Mouse (Mus musculus) T-cell, adult 2 months (primary cell): ENCODE data around the gene Cyp24a1.

Experiments
- DNase-seq: peaks from one replicate; pipeline ENCODE4 v3.0.0; 2022; ENCODE audit warnings: low spot score

The Cyp24a1 gene

GRCm38 (mm10) chr2:170497091-170497566 lies at the start of gene Cyp24a1:
Gene Cyp24a1 (minus strand): TSS chr2:170497145.
- no peak for DNase-seq

DNA sequence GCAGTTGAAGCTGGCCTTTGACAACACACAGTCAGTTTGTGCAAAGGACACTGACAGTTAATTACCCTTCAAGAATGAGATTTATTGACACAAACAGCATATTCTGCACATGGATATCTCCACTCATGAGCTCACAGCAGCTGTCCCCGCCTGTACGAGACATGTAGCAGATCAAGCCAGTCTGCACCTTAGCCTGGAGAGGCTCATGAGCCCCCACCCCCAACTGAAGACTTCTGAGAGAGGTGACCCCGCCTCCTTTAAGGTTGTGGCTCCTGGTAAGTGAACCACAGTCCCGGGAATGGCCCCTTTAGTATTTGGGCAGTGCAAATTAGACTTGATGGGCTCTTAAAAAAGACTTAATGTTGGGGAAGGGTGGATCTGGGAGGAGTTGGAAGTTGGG lies 48.8 kb upstream of the Cyp24a1 start:
- no peak for DNase-seq

DNA sequence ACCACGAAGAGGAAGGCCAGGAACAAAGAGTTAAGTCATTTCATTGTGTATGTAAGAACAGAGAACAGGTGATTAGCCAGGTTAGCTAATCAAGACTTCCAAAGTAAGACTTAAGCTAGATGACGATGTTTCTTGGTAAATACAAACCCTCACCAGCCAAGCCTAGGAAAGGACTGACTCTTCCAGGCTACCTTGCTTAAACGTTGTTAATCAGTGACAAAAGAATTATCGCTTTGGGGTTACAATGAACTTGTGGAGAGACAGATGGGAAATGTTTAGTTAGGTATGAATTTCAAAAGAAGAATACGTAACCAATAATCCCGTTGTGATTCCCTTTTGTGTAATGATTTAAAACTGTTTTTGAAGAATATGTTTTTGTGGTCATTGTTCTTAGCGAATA lies 48.0 kb upstream of the Cyp24a1 start:
- no peak for DNase-seq

DNA sequence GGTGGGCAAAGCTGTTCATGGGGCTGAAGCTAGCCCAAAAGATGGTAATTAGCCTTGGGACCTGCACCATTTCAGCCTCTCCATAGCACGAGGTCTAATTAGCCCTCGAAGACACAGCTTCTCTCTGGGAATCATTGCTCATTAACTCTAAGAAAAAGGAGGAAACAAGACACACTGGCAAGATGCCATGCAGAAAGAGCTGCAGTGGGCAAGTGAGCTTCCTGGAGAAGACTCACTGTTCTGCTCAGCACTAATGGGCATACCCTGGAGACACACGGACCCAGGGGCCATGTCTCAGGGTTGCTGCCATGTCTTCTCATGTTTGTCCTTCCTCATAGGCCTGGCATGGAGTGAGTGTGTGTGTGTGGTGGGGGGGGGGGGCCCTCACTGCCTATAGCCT lies 47.2 kb upstream of the Cyp24a1 start:
- no peak for DNase-seq

DNA sequence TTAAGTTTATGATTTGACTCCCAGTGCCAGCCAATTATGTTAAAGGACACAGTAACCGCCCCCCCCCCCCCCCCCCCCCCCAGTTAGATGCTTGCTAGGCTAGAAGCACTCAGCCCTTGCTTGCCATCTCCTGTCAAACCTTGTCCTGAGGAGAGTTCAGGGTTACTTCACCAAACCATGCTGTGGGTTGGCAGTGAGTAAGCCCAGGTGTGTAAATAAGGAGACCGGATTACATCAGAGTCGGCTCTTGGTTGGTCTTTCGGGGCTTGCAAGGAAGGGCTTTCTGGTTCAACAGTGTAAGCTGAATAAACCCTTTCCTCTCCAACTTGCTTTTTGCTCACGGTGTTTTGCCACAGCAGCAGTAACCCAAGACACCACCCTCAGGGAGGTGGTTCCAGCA lies 46.7 kb upstream of the Cyp24a1 start:
- DNase-seq: no peak

GRCm38 (mm10) chr2:170539211-170539610 lies 42.3 kb upstream of the Cyp24a1 start:
- DNase-seq: no peak

- DNase-seq: no peak
Observed at GRCm38 (mm10) chr2:170535841-170536240, 38.9 kb upstream of the Cyp24a1 start.

DNA sequence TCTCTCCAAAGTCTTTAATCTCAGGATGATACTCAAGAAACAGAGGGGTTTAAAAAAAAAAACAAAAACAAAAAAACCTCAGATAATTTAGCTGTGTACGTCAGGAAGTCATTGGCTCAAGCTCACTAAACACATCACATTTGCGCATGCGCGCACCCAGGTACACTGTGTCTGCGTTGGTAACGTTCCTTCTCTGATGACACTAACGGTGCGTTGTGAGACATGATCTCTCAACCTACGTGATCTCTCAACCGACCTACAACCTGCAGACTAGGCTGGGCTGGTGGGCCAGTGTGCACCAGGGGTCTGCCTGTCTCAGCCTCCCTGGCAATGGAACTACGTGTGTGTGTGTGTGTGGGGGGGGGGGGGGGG lies 37.8 kb upstream of the Cyp24a1 start:
- DNase-seq: no peak

GRCm38 (mm10) chr2:170534116-170534802 lies 37.3 kb upstream of the Cyp24a1 start:
- DNase-seq: no peak

DNA sequence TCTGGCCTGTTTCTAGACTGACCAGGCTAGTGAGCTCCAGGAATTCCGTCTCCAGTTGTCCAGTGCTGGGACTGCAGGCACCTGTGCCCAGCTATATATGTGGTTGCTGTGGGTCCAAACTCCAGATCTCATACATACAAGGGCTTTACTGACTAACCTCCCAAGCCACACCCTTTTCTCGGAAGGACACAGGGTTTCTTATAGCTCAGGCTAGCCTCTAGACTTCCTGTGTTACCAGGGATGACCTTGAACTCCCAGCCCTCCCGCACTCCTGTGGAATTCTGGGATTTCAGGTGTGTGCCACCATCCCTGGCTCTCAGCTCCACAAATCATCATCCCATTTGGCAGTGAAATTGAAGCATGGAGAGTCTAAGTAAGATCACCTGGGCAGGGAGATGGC lies 33.3 kb upstream of the Cyp24a1 start:
- no peak for DNase-seq

- no peak for DNase-seq
Observed at GRCm38 (mm10) chr2:170529766-170530165, 32.8 kb upstream of the Cyp24a1 start.

DNA sequence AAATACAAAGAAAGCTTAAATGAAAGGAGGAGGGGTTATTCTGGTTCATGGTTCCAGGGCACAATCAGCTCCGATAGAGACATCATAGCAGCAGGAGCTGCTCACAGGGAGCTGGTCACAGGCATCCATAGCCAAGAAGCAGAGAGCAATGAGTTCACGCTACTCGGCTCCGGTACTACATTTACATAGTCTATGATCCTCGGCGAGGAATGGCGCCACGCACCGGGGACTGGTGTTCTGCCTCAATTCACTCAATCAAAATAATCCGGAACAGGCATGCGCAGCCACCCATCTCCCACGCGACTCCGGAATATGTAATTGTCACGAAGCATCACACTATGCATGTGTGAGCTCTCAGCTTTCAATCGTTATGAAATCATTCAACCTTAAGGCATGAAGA lies 31.1 kb upstream of the Cyp24a1 start:
- DNase-seq: no peak

DNA sequence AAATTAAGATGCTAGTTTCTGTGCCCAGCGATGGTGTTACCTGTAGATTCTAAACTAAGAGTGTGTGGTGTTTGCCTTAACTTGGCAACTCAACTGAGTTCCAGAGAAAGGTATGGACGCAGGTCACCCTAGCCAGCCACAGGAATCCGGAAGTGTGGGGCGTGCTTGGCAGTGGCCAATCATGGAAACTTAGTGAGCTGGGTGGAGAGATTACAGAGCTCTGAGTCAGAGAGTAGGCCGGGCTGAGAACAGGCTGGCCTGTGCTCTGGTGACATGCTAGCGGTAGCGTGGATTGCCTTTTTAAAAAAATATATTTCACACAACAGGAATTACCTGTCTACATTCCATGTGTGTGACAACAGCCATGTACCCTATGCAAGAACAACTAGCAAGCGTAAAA lies 29.6 kb upstream of the Cyp24a1 start:
- DNase-seq: no peak

GRCm38 (mm10) chr2:170520321-170520971 lies 23.5 kb upstream of the Cyp24a1 start:
- DNase-seq: no peak

DNA sequence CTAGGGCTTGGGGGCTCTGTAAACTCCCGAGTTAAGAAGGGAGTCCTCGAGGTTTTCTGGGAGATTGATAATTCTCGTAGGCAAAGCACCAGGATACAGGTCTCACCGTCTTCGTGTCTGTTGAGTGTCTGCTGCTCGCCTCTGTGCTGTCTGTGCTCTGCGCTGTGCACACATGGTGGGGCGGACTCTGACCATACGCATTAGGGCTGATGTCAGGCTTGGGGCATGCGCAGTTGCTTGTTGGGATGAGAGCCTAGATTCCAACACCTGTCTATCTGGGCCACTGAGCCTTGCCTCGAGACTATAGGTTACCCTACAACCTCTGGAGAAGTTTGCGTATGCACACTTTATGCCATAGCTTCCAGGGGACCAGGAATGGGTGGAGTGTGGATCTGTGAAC lies 16.8 kb upstream of the Cyp24a1 start:
- no peak for DNase-seq

DNA sequence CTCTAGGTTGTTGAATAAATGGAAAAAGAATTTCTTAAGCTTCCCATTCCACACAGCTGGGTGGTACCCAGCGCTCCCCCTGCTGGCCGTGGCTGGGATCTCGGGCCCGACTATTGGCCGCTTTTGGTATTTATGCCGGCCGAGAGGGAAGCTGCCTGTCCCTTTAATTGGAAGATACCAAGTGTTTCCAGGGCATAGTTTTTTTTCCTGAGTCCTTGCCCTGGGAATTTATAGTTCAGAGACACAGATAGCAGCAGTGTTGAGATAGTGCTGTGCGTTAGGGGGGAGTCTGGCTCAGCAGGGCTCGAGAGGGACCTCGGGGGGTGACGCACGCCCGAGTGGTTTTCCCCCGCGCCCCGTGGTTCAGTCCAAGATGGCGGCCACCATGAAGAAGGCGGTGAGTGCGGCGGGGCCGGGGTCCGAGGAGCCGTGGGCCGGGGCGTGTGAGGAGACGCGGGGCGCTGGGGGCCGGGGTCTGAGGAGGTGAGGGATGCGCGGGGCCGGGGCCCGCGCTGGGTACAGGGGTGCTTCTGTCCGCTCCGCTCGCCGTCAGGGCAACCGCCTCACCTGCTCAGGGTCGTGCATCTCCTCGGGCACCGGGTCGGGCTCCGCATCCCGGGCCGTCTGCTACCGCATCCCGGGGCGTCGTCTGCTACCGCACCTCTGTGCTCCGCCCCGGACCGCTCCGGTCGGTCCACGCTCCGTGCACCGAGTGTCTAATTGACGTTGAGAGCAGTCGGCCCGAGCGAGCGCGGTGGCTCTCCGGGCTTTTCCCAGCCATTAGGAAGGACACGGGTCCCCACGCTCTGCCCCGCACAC lies 14.3 kb upstream of the Cyp24a1 start:
- DNase-seq: peak; percentile 82

DNA sequence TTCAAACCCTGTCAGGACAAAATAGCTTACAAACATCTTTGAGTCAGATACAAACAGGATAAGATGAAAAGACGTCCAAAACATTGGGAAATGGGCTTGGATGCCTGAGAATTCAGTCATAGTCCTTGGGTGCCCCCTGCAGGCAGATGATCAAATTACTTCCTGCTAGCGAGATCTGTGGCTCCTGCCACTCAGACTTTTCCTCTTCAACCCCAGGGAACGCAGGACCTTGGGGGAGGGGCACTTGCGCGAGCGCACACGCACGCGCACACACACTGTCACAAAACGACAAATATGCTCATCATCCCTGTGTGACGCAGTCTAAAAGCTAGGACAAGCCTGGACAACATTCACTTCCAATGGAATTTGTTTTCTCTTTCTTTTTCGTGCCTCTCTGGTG lies 11.9 kb upstream of the Cyp24a1 start:
- peak; percentile 71 for DNase-seq

- DNase-seq: peak; percentile 76
Observed at GRCm38 (mm10) chr2:170507734-170508133, 10.8 kb upstream of the Cyp24a1 start.

DNA sequence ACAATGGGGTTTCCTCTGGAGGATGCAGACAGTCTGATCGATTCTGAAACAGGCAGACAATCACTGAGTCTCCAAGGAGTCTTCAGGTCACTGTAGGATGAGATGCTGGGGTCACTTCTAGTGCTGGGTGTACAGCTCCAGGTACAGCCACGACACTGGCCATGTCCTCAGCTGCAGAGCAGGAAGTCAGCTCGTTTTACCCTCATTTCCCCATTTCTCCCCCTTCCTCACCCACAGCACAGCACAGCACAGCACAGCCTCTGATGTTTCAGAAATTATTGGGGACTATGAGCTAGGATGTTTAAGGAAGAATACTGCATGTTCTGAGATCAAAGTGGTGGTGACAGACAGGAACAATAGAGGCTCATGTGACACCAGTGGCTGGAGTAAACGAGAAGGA lies 7.0 kb upstream of the Cyp24a1 start:
- no peak for DNase-seq

DNA sequence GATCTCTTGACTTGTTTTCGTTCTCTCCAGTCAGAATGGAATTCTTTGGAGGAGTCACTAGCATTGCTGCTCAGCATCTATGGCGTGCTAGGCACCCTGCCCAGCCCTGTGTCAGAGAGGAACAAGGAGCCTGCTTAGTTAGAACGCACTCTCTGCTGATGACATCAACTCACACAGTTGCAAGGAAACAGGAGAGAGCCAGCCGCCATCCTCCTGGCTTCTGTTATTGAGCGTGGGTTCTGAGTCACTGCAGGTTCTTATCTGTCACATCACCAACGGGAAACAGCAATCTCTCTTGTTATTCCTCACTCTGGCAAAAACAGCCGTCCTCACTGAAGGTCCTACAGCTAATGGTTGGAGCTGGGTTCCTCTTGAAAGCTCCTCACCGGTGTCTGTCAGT lies 6.4 kb upstream of the Cyp24a1 start:
- no peak for DNase-seq

GRCm38 (mm10) chr2:170498011-170498410 lies 1.1 kb upstream of the Cyp24a1 start:
- DNase-seq: no peak

GRCm38 (mm10) chr2:170496154-170496930 lies 603 bp downstream of the Cyp24a1 start, which contains the start of gene Pfdn4:
Gene Pfdn4 (plus strand): TSS chr2:170496428.
- no peak for DNase-seq
